Mouse (Mus musculus) large intestine, adult 2 months (tissue): ENCODE measurements around the gene Ptrh1. TPM values are rescaled to one million over a fixed set of nuclear protein-coding genes. Genes with fewer than 3 reads are reported as not detected.

Source experiments
- DNase-seq: peaks from one replicate; pipeline ENCODE4 v3.0.0-alpha.2; 2012; ENCODE audit warnings: low read depth, low spot score
- WGBS: fragments of 180-500 bp; shearing (Covaris S2); methylation state at CpG from one replicate; pipeline ENCODE4 v1.1.7; 2018; 5-methylcytosine and 5-hydroxymethylcytosine counted together
- polyA plus RNA-seq: library from polyadenylated mRNA; depleted of rRNA; stranded (reverse); fragments of >200 nt; gene quantifications from 2 replicates; pipeline ENCODE4 v1.2.3, GENCODE M21; 2012

Gene Ptrh1
- polyA plus RNA-seq, 1 experiment, result 17.4 TPM

DNA sequence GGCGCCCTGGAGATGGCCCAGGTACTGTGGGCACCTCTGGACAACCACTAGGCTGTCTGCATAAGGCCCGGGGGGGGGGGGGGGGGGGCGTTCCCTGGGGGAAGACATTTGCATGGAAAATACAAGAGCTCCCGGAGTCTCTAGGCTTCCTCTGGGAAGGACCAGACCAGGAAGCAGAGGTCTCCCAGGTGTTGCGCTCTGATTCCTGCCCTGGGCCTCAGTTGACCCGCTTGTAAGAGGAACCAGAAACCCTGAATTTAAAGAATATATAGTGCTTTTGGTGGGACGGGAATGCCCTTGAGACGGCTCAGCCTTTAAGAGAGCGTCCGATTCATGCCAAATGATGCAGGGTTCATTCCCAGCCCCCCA, 23.9 kb upstream of the Ptrh1 start:
- WGBS, result 25% methylated on average over 10 of the region's 10 CpGs
- no peak for DNase-seq

DNA sequence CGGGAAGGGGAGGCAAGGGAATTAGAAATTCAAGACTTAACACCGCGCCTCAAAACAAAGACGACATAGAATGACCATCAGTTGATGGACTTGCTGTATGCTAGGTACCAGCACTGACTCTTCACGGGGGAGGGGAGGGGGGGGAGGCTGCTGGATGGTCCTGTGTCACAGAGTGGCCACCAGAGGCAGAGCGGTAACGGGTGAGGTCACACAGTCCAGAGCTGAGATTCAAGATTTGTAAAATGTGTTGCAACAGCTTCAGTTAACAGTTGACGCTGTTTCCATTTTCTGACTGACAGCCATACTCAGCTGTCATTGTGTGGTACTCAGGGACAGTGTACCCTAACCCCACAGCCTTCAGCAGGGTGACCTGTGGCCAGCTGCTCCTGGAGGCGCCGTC, 23.4 kb upstream of the Ptrh1 start:
- 62% methylated on average over 10 of the region's 10 CpGs for WGBS
- DNase-seq, result no peak

DNA sequence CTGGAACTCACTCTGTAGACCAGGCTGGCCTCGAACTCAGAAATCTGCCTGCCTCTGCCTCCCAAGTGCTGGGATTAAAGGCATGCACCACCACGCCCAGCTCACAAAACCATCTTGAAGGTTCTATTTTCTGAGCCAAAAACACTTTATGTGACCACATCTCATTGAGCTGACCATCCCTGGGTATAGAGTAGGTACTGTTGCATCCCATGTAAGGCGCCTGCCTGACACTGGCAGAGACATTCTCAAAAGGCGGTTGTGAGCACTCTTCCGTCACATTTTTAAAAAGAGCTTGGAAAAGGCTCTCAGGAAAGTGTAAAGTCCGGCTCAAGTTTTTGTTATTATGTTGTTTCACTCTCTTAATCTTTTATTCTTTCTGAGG, 18.9 kb upstream of the Ptrh1 start:
- WGBS, result 33% methylated on average over 6 of the region's 6 CpGs
- DNase-seq, result no peak

DNA sequence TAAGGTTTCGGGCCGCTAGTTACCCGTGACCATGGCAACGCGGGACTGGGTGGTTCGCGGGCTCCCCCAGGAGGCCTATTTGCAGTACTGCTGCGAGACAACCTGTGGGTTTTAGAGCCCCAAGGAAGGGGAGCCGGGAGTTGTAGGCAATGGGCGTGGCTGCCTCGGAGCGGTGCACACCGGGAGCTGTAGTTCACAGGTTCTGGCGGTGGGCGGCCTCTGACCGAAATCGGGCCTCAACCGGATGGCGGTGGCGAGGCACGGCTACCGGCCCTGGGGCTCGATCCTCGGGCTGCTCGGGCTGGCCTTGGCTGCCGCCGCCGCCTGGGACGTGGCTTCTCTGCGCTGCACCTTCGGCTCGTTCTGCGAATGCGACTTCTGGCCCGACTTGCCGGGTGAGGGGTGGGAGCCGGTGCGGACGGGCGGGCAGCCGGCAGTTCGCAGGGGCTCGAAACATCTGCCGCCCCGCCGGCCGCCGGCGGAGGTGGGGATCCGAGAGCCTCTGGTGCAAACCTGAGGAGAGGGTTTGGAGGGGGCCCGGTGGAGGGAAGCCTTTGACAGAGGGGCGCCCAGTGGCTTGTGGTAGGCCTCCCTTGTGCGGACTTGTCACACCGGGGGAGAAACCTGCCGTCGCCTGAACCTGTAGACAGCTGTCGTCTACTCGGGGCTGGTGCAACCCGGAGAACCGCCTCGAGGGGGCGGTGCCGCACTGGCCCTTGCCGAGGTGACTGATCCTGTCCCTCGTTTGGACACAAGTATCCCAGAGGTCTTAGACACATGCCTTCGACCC, 18.3 kb upstream of the Ptrh1 start, which contains the start of gene Tor2a:
Tor2a (plus strand) TSS at position 179 of the 790 bp plus-strand sequence.
- peak; percentile 89 for DNase-seq
- WGBS, result under 1% methylated on average over 66 of the region's 66 CpGs

DNA sequence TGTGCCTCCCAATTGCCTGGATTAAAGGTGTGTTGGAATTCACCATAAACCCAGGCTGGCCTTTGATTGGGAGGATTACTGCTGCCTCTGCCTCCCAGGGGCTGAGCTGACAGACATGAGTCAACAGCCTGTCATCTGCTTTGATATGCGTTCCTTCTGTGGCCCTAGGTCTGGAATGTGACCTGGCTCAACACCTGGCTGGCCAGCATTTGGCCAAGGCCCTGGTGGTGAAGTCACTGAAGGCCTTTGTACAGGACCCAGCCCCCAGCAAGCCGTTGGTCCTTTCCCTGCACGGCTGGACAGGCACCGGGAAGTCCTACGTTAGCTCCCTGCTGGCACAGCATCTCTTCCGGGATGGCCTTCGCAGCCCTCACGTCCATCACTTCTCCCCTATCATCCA, 17.1 kb upstream of the Ptrh1 start:
- no peak for DNase-seq
- 79% methylated on average over 8 of the region's 8 CpGs for WGBS

DNA sequence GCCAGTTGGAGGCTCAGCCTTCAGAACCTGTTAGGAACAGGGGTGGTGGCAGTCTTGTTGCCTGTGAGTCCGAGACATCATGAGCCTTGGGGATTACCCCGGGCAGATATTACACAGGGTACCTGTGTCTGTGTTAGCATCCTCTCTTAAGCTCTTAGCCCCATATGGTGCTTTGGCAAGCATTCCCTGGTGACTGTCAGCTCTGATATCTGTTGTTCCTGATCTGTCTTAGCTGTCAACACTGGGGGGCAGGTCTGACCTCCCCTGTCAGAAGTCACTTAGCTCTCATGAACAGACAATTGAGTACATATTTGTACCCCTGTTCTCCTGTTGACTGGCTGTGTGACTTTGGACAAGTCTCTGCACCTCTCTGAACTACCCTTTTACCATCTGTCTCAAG, 16.6 kb upstream of the Ptrh1 start:
- no peak for DNase-seq
- 90% methylated on average over 2 of the region's 2 CpGs for WGBS

DNA sequence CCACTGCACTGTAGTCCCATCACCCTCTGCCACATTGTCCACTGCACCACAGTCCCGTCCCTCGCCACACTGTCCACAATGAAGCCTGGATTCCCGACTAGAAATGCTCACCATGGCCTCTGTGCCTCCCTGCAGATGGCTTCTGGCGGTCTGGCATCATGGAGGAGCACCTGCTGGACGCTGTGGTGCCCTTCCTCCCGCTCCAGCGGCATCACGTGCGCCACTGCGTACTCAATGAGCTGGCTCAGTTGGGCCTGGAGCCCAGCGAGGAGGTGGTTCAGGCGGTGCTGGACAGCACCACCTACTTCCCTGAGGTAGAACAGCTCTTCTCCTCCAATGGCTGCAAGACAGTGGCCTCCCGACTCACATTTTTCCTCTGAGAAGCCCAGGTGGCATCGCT, 14.2 kb upstream of the Ptrh1 start:
- WGBS, result 93% methylated on average over 14 of the region's 14 CpGs
- no peak for DNase-seq

DNA sequence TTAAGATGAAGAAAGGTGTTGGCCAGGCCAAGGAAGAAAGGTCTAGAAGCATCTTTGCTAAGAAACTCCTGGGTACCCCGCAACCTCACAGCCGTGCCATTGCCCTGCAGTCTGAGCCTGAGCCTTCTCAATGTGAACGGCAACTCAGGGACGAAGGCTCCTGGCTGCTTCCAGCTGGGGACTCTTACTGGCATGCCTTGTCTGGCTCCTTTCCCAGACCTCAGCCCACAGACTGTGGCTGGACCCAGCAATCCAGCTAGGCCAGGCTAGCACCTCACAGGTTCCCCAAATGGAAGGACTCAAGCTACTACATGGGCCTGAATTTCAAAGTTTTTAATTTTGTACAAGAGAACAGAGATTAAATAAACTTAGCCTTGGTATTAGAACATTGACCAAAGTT, 13.7 kb upstream of the Ptrh1 start:
- WGBS, result 79% methylated on average over 4 of the region's 4 CpGs
- DNase-seq, result no peak

DNA sequence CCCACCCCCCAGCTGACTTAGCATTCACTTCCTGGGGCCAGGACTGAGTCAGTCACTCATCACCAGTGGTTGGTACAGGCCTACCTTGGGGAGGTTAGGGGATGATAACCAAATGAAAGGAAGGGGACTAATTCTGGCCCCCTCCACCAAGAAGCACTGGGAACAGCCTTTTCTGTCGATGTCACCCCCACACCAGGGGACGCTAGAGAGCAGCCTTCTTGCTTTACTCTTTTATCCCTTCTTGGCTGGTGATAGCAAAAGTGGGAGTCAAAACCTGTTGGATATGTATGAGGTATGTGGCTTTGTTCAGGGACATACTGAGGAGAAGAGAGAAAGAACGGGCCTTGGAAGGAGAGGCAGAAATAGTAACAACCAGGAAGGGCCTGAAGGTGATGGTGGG, 12.2 kb upstream of the Ptrh1 start:
- DNase-seq, result no peak
- WGBS, result 78% methylated on average over 3 of the region's 3 CpGs

DNA sequence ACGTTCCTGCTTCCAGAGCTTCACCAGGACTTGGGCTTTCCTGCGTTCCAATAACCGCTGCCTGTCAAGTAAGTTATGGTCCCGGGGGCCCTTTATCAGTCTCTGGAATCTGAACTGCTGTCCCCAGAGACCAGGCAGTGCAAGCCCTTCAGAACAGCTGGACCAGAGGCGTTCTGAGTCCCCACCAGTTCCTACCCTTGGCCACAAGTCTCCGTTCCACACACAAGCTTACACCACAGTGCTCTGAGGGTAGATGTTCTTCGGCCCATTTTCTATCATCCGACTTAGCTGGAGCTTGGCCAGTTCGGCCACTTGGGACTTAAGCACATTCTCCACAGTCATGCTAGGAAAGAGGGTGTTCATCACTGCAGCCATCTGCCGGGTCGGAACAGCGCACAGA, 8.3 kb upstream of the Ptrh1 start:
- no peak for DNase-seq

DNA sequence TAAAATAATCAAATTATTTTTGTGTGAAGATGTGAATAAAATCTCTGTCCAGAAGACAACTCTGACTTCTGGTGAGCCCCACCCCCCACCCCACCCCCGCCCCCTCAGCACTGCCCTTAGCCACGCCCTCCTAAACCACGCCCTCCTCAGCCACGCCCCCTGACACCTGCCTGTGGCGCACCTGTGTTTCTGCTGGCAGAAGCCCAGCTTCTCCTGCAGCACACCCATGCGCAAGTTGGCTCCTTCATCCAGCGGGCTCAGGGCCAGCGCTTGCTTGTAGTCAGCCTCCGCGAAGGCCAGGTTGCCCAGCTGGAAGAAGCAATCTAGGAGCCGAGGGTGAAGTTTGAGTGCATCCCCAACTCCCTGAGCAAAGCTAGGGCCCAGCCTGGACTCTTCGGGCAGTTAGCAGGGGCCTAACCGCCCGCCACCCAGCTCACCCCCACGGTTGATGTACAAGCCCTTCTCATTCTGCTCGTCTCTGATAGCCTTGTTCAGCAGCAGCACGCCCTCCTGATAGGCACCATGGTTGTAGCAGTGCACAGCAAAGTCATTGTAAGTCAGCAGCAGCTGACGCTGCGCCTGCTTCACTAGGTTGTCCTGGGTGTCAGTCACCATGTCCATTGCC, 6.8 kb upstream of the Ptrh1 start:
- peak; percentile 63 for DNase-seq
- 25% methylated on average over 19 of the region's 19 CpGs for WGBS

More for the DNA sequence above, 8.3 kb upstream of the Ptrh1 start:
- WGBS, result 82% methylated on average over 12 of the region's 12 CpGs

DNA sequence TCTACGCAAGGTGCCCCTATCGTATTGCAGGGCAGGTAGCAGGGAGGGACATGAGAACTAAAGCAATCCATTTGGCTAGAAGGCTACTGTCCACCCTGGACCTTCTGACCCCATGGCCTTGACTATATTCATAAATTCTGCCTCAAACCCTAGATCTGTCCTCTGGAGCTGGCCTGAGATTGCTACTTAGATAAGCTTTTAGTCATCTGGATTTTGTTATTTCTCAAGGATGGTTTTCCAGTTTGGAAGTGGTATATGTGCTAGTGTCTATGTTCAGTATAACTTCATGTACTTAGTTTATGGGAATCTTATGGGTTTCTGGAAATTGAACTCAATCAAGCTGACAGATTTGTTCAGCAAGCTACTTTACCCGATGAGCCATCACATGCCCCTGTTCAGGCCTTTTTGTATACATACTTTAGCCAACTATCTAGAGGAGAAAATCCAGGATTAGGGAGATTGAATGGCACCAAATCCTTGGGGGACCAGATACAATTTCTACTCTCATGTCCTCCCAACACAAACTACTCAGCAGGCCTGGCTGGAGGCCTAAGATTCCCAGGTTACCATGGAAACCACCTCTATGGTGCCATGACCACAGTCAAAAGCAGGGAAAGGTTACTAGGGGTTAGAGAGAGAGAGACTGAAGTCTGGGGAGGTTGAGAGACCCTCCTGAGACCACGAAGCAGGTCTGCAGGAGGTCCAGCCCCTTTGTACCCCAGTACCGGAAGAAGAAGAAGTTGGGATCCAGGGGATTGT, 6.1 kb upstream of the Ptrh1 start:
- DNase-seq, result no peak
- WGBS, result 85% methylated on average over 5 of the region's 5 CpGs

DNA sequence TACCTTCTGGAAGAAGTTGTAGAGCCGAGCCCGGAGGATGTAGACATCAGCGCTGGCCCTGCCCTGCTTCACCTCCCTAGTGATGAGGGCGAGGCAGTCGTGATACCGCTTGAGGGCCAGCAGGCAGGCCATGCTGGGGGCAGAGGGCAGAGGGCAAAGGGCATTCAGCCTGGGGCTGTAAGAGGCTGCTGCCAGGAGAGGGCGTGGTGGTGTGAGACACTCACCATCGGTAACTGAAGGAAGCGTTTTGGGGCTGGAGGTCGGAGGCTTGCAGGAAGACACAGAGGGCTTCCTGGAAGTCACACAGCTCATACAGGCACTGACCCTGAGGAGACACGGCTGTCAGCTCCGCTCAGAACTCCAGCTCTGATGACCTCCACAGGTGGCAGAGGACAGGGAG, 3.7 kb upstream of the Ptrh1 start:
- 18% methylated on average over 12 of the region's 12 CpGs for WGBS
- DNase-seq, result no peak

DNA sequence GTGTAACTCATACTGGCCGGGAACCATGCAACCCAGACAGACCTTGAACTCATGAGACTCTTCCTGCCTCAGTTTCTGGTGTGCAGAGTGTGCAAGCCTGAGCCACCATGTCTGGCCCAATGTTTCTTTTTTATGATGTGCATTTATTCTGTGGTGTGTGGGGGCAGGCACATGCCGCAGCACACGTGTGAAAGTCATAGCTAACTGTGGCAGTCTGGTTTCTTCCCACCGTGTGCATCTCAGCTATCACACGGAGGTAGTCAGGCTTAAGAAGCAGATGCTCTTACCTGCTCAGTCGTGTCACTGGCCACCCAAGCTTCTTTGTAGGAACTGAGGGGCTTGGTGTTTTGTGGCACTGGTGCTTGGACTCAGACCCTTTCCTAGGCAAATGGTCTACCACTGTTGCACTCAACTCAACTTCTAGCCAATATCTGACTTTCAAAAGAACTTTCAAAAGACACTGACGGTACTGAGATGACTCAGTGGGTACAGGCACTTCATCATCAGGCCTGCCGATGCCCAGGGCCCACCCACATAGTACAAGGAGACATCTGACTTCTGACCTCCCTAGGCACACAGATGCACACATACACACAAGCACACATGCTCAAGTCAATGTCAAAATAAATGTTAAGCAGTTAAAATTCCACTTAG, 2.8 kb upstream of the Ptrh1 start:
- no peak for DNase-seq
- WGBS, result 85% methylated on average over 8 of the region's 8 CpGs

DNA sequence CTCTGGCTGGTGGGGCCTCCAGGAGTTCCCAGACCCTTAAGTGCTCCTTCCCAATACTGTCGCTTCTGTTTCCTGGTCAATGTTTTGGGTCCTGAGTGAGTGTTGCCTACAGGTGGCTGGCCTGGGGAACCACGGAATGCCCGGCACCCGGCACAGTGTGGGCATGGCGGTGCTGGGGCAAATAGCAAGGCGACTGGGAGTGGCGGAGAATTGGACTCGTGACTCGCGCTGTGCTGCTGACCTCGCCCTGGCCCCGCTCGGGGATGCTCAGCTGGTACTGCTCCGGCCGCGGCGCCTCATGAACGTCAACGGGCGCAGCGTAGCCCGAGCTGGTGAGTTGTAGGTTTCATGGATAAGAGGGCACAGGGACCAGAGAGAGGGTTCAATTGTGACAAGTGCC, 606 bp downstream of the Ptrh1 start:
- WGBS, result 21% methylated on average over 22 of the region's 22 CpGs
- DNase-seq, result no peak

DNA sequence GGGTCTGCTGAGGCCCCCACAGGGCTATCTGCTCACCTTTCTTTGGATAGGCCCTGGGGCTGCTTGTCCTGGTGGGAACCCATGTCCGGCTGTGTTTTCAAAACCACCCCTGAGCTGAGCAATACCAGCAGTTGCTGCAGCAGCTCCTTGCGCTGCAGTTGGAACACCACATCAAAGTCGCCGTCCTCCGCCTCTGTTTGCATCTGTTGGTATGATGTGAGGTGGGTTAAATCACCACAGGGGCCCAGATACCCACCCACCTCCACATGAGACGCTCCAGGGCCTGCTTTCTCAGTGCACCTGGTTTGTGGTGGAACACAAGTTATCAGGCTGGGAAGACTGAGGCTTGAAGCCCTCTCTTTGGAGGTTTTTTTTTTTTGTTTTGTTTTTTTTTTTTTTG, 2.5 kb downstream of the Ptrh1 start:
- no peak for DNase-seq
- 96% methylated on average over 6 of the region's 6 CpGs for WGBS

DNA sequence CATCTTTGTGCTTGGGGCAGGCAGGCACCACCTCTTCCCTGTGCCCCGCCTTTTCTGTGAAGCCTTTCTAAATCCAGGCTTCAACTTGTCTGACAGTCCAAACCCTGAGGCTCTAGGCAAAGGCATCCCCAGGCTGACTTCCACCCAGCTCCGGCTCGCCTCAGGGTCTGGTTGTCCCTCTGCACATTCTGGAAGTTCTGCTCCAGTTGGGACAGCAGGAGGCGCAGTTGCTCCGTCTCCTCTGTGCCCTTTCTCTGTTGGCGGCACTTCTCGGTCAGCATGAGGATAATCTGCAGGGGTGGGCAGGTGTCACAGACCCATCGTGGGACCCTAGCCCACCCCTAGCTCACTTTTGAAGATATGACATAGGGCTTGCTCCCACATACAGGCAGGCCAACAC, 3.5 kb downstream of the Ptrh1 start:
- WGBS, result 17% methylated on average over 8 of the region's 8 CpGs
- DNase-seq, result no peak

DNA sequence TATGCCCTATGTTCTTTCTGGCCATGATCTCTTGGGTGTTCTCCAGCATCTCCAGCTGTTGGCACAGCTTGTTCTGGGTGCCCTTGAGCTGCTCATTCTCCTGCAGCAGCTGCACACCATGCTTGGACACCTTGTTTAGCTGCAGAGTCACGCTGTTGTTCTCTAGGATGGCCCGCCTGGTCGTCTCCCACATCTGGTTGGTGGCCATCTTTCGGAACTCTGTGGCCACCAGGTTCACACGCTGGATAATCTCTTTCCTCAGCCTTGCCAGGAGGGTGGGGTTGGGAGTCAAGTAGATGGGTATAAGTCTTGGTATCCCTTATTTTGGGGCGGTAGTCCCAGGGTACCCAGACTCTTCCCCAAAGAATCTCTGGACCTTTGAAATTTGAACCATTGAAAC, 4.1 kb downstream of the Ptrh1 start:
- no peak for DNase-seq
- 91% methylated on average over 6 of the region's 6 CpGs for WGBS

DNA sequence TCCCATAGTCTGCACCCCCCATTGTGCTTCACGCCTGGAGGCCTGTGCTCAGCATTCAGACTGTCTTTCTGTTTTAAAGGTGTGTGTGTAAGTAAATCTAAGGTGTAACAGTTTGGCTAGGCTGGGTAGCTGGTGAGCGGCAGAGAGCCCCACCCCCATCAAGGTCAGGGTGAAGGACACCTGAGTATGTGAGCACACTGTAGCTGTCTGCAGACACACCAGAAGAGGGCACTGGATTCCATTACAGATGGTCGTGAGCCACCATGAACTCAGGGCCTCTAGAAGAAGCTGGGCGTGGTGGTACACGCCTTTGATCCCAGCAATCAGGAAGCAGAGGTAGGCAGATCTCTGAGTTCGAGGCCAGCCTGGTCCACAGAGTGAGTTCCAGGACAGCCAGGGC, 6.1 kb downstream of the Ptrh1 start:
- DNase-seq, result no peak
- 61% methylated on average over 6 of the region's 6 CpGs for WGBS

DNA sequence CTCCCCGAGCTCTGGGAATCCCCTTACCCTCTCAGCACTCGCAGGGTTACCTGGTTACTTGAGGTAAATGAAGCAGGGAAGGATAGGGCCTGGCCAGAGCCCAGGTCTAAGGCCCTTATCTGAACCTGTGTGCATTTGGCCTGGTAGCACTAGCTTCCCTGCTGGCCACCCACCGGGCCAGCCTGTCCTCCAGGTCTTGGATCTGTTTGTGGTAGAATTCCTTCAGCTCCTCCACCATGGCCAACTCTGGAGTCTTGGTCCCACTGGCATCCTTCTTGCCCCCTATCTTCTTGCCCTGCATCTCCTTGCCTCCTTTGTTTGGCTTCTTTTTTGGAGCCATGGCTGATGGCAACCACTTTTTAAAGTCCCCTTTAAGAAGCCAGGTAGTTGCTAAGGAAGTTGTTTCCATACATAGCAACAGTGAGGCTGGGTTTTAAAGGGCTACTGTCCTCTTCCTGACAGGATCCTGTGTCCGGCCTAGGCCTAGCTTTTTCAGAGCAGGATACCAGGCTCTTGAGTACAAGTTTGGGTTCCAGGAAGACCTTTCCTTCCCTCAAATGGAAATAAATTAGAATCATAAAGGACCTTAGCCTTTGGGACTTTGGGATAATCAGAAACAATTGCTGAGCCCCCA, 8.6 kb downstream of the Ptrh1 start, which contains the start of gene Cfap157:
Cfap157 (minus strand) TSS at position 381 of the 634 bp plus-strand sequence.
- 62% methylated on average over 4 of the region's 4 CpGs for WGBS

More for the DNA sequence above, 8.6 kb downstream of the Ptrh1 start, which contains the start of gene Cfap157:
- no peak for DNase-seq
